Mouse (Mus musculus) hindbrain, embryonic 10.5 days (tissue): ENCODE measurements around the gene Gm5447. TPM values are rescaled to one million over a fixed set of nuclear protein-coding genes. Genes with fewer than 3 reads are reported as not detected.
A peak's percentile ranks its signal among the peaks of the same experiment; 100 is the strongest.

Experiments
- DNase-seq: peaks from one replicate; pipeline ENCODE4 v3.0.0-alpha.2; 2017; ENCODE audit warnings: low spot score
- H3K27ac ChIP-seq: fragments of 300-500 bp; sonication (generic); 2 replicates; pipeline ENCODE4 v1.5.1; 2016; ENCODE audit warnings: mild to moderate bottlenecking, moderate library complexity
- H3K27me3 ChIP-seq: fragments of 300-500 bp; sonication (generic); 2 replicates; pipeline ENCODE4 v1.6.1; 2016; ENCODE audit warnings: mild to moderate bottlenecking; ENCODE audit not compliant: poor library complexity, insufficient read depth, severe bottlenecking
- H3K36me3 ChIP-seq: fragments of 300-500 bp; sonication (generic); 2 replicates; pipeline ENCODE4 v1.6.1; 2016; ENCODE audit warnings: mild to moderate bottlenecking, moderate library complexity
- H3K4me1 ChIP-seq: fragments of 300-500 bp; sonication (generic); replicated peaks from 2 replicates; pipeline ENCODE4 v1.6.1; 2016; ENCODE audit warnings: mild to moderate bottlenecking
- H3K4me3 ChIP-seq: fragments of 300-500 bp; sonication (generic); 2 replicates; pipeline ENCODE4 v1.5.1; 2016; ENCODE audit warnings: mild to moderate bottlenecking, moderate library complexity
- H3K9me3 ChIP-seq: fragments of 300-500 bp; sonication (generic); 2 replicates; pipeline ENCODE4 v1.6.1; 2016; ENCODE audit warnings: mild to moderate bottlenecking, moderate library complexity
- WGBS: fragments of 180-500 bp; shearing (Covaris S2); methylation state at CpG from one replicate; pipeline ENCODE4 v1.1.7; 2016; 5-methylcytosine and 5-hydroxymethylcytosine counted together
- polyA plus RNA-seq: library from polyadenylated mRNA; unstranded; fragments of >200 nt; fragmentation: Nextera tagmentation; extraction: Ambion mirVana; gene quantifications from 2 replicates; pipeline ENCODE4 v1.2.1, GENCODE M21; 2016

Gm5447 gene
- polyA plus RNA-seq, 1 experiment from 2014 or later = not detected

GRCm38 (mm10) chr13:30966507-30966911, 7.5 kb upstream of the Gm5447 start:
- Histone ChIP-seq H3K4me3 (peak overlapping the region; percentile 35), H3K27me3 (no peaks in the 10 kb centered on the region), H3K36me3 (no peaks in the 10 kb centered on the region), H3K27ac (peak overlapping the region; percentile 73), H3K9me3 (no peaks in the 10 kb centered on the region), H3K4me1 (peaks cover 32% of the 10 kb centered on the region)
- 12% methylated on average over 10 of the region's 10 CpGs for WGBS
- peak; percentile 66 for DNase-seq

GRCm38 (mm10) chr13:30968311-30968710, 5.7 kb upstream of the Gm5447 start:
- WGBS = 71% methylated on average over 4 of the region's 4 CpGs
- no peaks in the 10 kb centered on the region for H3K27me3 ChIP-seq
- no peak overlapping the region for H3K4me3 ChIP-seq
- DNase-seq = no peak
- no peak overlapping the region for H3K27ac ChIP-seq
- no peaks in the 10 kb centered on the region for H3K9me3 ChIP-seq
- H3K4me1 ChIP-seq = peaks cover 30% of the 10 kb centered on the region
- no peaks in the 10 kb centered on the region for H3K36me3 ChIP-seq

GRCm38 (mm10) chr13:30971047-30971446, 3.0 kb upstream of the Gm5447 start:
- WGBS = 92% methylated on average over 3 of the region's 3 CpGs
- peaks cover 26% of the 10 kb centered on the region for H3K4me1 ChIP-seq

GRCm38 (mm10) chr13:30972102-30972501, 1.9 kb upstream of the Gm5447 start:
- Histone ChIP-seq H3K27ac (no peak overlapping the region), H3K36me3 (no peaks in the 10 kb centered on the region), H3K4me1 (peaks cover 16% of the 10 kb centered on the region), H3K9me3 (no peaks in the 10 kb centered on the region), H3K27me3 (no peaks in the 10 kb centered on the region), H3K4me3 (no peak overlapping the region)
- DNase-seq = no peak
- WGBS = 95% methylated on average over 2 of the region's 2 CpGs

More at GRCm38 (mm10) chr13:30971047-30971446, 3.0 kb upstream of the Gm5447 start:
- H3K27me3 ChIP-seq = no peaks in the 10 kb centered on the region
- H3K36me3 ChIP-seq = no peaks in the 10 kb centered on the region
- no peaks in the 10 kb centered on the region for H3K9me3 ChIP-seq
- H3K27ac ChIP-seq = no peak overlapping the region
- DNase-seq = no peak
- no peak overlapping the region for H3K4me3 ChIP-seq

GRCm38 (mm10) chr13:30974247-30974630, 235 bp downstream of the Gm5447 start:
- H3K36me3 ChIP-seq = no peaks in the 10 kb centered on the region
- H3K9me3 ChIP-seq = no peaks in the 10 kb centered on the region
- DNase-seq = no peak
- no peaks in the 10 kb centered on the region for H3K27me3 ChIP-seq
- peak overlapping the region; percentile 87 for H3K4me3 ChIP-seq
- 23% methylated on average over 5 of the region's 5 CpGs for WGBS
- H3K27ac ChIP-seq = peak overlapping the region; percentile 96
- H3K4me1 ChIP-seq = peaks cover 12% of the 10 kb centered on the region

- Histone ChIP-seq H3K36me3 (no peaks in the 10 kb centered on the region), H3K27me3 (no peaks in the 10 kb centered on the region), H3K4me3 (no peak overlapping the region), H3K4me1 (peaks cover 12% of the 10 kb centered on the region), H3K9me3 (no peaks in the 10 kb centered on the region), H3K27ac (no peak overlapping the region)
- DNase-seq = no peak
- WGBS = 64% methylated on average over 8 of the region's 8 CpGs
These were observed 2.6 kb downstream of the Gm5447 start for GRCm38 (mm10) chr13:30976536-30977084.

GRCm38 (mm10) chr13:30978224-30978623, 4.2 kb downstream of the Gm5447 start:
- no peak overlapping the region for H3K4me3 ChIP-seq
- H3K27ac ChIP-seq = no peak overlapping the region
- no peak for DNase-seq
- WGBS = 82% methylated on average over 4 of the region's 4 CpGs
- no peaks in the 10 kb centered on the region for H3K9me3 ChIP-seq
- H3K4me1 ChIP-seq = peaks cover 9% of the 10 kb centered on the region
- no peaks in the 10 kb centered on the region; the same call in 1 of the 2 replicates for H3K27me3 ChIP-seq
- no peaks in the 10 kb centered on the region for H3K36me3 ChIP-seq

GRCm38 (mm10) chr13:30981666-30982065, 7.7 kb downstream of the Gm5447 start:
- H3K4me1 ChIP-seq = peaks cover 13% of the 10 kb centered on the region
- no peak overlapping the region for H3K4me3 ChIP-seq
- 82% methylated on average over 1 of the region's 1 CpGs for WGBS
- no peaks in the 10 kb centered on the region for H3K9me3 ChIP-seq
- H3K27ac ChIP-seq = no peak overlapping the region
- DNase-seq = peak; percentile 30
- H3K36me3 ChIP-seq = no peaks in the 10 kb centered on the region
- H3K27me3 ChIP-seq = peaks cover 16% of the 10 kb centered on the region

- peaks cover 34% of the 10 kb centered on the region for H3K27me3 ChIP-seq
- no peaks in the 10 kb centered on the region for H3K36me3 ChIP-seq
- WGBS = 25% methylated on average over 13 of the region's 13 CpGs
- H3K9me3 ChIP-seq = no peaks in the 10 kb centered on the region
- DNase-seq = no peak
- H3K4me1 ChIP-seq = peaks cover 13% of the 10 kb centered on the region
- H3K27ac ChIP-seq = peak overlapping the region; percentile 56
- peak overlapping the region; percentile 50 for H3K4me3 ChIP-seq
These were observed 11.2 kb downstream of the Gm5447 start for GRCm38 (mm10) chr13:30985275-30985597.

- H3K27ac ChIP-seq = peak overlapping the region; percentile 56
- peak overlapping the region; percentile 50 for H3K4me3 ChIP-seq
These were observed 11.8 kb downstream of the Gm5447 start for GRCm38 (mm10) chr13:30985598-30986466.

GRCm38 (mm10) chr13:30986934-30987455, 13.0 kb downstream of the Gm5447 start:
- no peak for DNase-seq
- Histone ChIP-seq H3K27me3 (peaks cover 39% of the 10 kb centered on the region), H3K9me3 (no peaks in the 10 kb centered on the region), H3K27ac (no peak overlapping the region), H3K4me1 (peaks cover 13% of the 10 kb centered on the region), H3K4me3 (no peak overlapping the region), H3K36me3 (no peaks in the 10 kb centered on the region)
- 77% methylated on average over 10 of the region's 10 CpGs for WGBS

More at GRCm38 (mm10) chr13:30985598-30986466, 11.8 kb downstream of the Gm5447 start:
- H3K9me3 ChIP-seq = no peaks in the 10 kb centered on the region
- H3K4me1 ChIP-seq = peaks cover 13% of the 10 kb centered on the region
- no peaks in the 10 kb centered on the region for H3K36me3 ChIP-seq
- DNase-seq = peak; percentile 60
- peaks cover 34% of the 10 kb centered on the region for H3K27me3 ChIP-seq
- WGBS = 17% methylated on average over 27 of the region's 27 CpGs

GRCm38 (mm10) chr13:30987686-30988085, 13.7 kb downstream of the Gm5447 start:
- peaks cover 13% of the 10 kb centered on the region for H3K4me1 ChIP-seq
- H3K27me3 ChIP-seq = peaks cover 39% of the 10 kb centered on the region
- 84% methylated on average over 2 of the region's 2 CpGs for WGBS
- DNase-seq = no peak
- H3K27ac ChIP-seq = no peak overlapping the region
- H3K9me3 ChIP-seq = no peaks in the 10 kb centered on the region
- no peak overlapping the region for H3K4me3 ChIP-seq
- H3K36me3 ChIP-seq = no peaks in the 10 kb centered on the region

- peaks cover 37% of the 10 kb centered on the region for H3K27me3 ChIP-seq
- H3K4me3 ChIP-seq = no peak overlapping the region
- 84% methylated on average over 10 of the region's 10 CpGs for WGBS
- H3K9me3 ChIP-seq = no peaks in the 10 kb centered on the region
- no peak for DNase-seq
- H3K27ac ChIP-seq = no peak overlapping the region
- no peaks in the 10 kb centered on the region for H3K36me3 ChIP-seq
- H3K4me1 ChIP-seq = peaks cover 13% of the 10 kb centered on the region
These were observed 15.7 kb downstream of the Gm5447 start for GRCm38 (mm10) chr13:30989710-30990109.
